Mouse (Mus musculus) layer of hippocampus, postnatal 10 days (tissue): ENCODE data around the gene Mmrn1. TPM values are rescaled to one million over a fixed set of nuclear protein-coding genes. Genes with fewer than 3 reads are reported as not detected.

Experiments used
- DNase-seq, 2 experiments: peaks; one replicate each; pipeline ENCODE4 v3.0.0; 2021; ENCODE audit warnings: low spot score in 2 of 2
- total RNA-seq, 2 experiments: library from RNA; stranded (reverse); gene quantifications; 2 replicates each; pipeline ENCODE4 v1.2.3; 2021

The Mmrn1 gene
- total RNA-seq, 2 experiments from 2014 or later, result 1.1 to 1.3 TPM

DNA sequence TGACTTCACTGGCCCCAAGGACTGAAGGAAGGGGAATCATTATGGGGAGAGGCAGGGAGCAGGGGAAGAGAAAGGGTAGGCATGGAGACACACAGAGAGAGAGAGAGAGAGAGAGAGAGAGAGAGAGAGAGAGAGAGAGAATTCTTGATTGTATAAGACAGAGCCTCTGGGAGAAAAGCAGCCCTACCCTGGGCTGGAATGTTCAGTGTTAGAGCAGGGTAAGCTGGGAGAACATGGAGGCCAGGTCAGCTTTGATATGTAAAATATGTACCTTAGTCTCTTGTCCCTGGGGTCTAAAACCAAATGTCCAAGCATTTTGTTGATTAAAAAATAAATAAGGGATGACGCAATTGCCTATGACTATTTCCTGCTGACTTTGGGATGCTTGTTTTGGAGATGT lies 67.6 kb downstream of the Mmrn1 start:
- no peak for DNase-seq

DNA sequence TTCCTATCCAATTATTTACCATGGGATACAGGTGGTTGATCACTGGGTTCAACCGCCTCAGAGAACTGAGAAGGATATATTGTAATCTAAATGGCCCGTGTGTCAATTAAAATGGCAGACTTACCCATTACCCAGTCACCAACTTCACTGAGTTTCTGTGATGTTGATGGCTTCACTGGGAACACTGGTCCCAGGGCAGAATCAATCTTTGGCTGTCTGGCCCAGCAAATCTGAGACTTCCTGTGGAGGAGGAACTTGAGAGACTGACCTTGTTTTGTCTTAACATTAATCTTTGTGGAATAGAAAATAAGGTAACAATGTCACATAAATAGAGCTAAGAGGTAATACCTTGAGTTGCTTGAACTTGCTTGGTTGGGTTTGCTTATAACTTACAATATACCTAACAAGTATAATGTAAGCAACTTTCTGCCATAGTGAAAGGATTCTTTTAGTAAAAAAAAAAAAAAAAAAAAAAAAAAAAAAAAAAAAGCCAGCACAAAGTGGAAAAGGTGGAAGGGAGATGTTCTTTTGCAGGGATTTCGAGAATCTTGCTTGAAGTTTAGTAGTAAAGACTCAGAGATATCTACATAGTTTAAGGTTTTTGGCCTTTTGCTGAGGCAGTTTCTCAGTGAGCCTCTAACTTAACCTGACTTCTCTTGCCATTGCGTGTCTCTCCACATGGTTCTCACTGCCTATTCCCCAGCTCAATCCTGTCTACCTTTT lies 68.8 kb downstream of the Mmrn1 start:
- no peak for DNase-seq

DNA sequence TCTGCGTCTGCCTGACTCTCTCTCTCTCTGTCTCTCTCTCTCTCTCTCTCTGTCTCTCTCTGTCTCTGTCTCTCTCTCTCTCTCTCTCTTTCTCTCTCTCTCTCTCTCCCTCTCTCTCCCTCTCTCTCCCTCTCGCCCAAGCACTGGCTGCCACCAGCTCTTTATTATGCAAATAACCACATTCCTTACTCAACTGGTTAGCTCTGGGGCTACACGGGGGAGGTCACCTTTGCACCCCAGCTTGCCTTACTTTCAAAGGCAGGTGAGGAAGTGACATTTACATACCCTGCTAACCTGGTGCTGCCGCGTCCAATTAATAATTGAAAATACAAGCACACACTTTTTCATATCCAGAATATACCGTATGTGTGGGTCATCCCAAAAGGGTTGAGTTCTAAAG lies 69.3 kb downstream of the Mmrn1 start:
- DNase-seq, result no peak

DNA sequence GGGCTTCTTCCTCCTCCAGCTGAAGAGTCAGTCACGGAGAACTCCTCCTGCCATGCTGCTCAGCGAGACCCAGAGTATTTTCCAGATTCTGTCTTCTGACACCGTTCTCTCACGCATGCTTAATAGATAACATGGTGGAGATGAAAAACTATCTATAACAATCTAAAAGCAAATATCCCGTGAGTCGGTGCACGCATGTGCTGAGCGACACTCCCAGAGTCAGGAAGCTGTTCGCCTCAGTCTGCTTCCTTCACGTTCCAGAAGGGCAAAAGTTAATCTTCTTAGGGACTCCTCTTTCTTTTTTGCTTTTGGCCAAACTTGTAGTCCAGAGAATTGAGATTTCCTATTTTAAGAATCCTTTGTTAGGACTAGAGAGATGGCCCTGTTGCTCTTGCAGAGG lies 69.7 kb downstream of the Mmrn1 start:
- DNase-seq, result no peak

DNA sequence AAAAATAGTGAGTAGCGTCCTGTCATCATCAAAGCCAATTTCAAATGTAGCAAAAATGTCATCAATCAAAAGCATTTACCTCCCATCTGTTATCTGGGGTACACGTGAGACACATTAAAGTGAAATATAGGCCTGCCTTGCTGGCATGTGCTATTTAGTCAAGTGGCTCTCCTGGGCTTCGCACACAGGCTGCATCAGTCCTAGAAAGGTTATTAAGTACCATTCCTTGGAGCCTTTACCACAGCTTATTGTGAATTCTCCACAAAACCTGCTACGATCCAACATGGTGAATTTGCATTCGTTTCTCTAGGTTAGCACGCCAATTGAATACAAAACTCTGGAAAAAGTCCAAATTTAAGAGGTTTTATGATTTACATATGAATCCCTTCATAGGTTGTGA lies 70.8 kb downstream of the Mmrn1 start:
- no peak for DNase-seq

DNA sequence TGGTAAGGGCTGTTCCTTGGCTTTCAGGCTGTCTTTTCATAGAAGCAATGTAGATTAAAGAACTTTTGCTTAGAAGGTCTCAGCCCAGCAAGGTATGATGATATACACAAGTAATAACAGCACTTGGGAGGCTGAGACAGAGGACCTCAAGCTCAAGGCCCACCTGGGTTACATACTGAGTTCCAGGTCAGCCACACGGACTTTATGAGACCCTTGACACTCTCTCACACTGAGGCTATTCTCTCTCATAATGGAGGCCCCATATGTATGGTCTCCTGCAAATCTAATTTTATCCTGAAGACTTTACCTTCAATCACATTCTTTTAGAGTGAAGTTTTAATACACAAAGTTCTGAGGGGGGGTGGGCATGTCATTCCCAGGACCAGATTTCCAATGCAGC lies 71.6 kb downstream of the Mmrn1 start:
- DNase-seq, result no peak

DNA sequence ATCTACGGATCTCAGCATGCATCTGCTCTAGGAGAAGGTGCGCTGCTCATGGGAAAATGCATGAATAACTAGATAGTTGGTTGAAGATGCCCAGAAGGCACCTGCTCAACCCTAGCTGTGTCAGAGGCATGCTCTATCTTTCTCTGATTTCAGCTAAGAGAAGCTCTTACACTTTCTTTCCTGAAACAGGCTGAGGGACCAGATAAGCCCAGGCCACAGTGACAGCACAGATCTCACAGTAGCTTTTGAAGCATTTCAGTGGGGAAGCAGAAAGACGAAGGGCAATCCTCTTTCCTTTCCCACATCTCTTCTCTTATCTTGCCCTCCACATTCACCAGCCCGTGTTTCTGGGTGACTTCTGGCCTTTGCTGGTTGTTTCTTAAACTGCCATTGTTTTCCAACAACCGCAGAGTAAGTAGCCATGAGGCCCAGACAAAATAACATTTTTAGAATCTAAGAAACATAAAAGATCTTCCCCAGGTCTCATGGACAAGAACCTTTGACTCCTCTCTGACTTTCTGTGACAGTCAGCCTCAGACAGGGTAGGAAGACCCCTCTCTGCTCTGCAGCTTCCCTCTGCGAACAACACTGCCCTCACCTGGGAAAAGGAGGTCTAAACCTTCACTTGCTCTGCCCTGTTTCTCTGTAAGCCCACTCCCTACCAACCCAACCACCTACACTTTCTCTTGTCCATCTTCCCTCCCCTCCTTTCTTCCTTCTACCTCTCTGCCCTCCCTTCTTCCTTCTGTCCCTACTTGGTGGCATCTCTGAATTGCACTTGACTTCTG lies 76.4 kb downstream of the Mmrn1 start:
- DNase-seq, result no peak

DNA sequence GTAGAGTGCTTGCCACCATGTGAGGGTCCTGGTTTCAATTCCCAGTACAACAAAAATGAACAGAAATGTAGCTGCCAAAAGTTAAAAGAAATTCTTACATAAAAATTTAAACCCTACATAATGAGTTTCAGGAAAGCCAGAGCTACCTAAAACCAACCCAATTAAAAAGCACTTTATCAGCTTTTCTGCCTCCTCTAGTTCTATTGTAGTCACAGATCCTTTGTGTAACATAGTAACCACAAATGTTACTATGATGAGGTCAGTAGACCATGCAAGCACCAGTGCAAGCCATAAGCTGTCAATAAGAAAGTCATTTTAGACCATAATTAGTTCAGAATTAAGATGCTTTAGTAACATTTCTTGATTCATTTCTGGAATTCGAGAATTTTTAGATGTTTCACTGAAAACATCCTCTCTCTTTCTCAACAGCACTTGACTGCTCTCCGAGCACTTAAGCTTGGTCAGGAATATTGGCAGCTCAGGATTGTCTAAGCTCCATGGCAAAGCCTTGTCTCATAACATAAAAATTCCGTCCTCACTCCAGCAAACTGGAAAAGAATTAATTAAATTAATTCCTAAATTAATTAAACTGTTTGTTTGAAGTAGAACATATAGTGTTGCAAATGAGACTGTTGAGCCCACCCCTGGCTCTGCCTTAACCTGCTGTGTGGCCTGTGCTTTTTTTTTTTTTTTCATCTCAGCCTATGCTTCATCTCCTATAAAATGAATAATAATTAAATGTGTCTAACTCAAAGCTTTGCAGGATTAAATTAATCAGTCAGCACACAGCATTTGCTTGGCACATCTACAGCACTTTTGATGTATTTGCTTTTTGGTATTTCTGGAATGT lies 79.4 kb downstream of the Mmrn1 start:
- no peak for DNase-seq

DNA sequence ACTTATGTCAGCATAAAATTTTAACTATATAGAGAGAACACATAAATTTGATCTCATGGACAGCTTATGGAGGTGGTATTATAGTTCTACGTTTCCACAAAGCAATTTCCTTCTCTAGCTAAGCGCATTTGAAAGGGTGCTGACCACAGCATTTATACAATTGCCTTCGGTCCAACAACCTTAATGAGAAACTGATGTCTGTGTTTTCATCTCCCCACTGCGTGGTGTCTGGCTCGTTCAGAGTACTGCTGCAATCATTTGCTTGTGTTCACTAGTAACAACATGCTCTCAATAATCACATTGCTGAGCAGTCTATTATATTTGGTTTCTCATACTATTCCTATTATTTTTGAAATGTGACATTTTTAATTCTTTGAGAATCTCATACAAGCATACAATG lies 89.0 kb downstream of the Mmrn1 start:
- no peak for DNase-seq

DNA sequence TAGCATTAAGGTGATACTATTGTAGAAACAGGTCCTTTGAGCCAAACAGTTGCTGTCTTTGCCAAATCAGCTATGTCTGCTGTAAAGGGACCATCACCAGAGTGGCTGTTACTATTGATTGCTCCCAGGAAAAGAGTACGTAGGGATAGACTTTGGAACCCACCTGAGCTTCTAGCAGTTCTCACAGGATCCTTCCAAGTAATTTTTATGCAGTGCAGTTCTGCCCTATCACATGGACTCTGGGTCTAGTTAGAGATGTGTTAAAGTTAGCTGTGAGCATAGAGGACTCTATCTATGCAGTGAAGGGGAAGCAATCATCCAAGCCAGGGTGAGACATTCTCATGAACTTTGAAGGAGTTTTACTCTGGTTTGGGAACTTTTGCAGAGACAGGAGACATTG lies 94.9 kb downstream of the Mmrn1 start:
- no peak for DNase-seq

DNA sequence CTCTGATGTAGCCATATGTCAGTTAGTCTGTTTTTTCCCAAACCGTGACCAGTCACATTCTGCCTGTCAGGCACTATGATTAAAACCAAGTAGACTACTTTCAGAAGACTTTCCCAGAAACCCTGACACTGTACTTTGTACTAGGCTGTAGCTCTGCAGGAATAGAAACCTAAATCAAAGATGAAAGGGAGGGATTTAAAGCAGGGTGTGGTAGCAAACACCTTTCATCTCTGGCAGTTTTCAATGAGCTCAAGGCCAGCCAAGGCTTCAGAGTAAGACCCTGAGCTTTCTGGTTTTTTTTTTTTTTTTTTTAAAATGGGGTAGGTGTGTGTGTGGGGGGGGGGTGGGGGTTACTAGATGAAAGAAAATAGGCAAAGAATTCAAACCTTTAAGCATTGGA lies 96.2 kb downstream of the Mmrn1 start:
- no peak for DNase-seq

DNA sequence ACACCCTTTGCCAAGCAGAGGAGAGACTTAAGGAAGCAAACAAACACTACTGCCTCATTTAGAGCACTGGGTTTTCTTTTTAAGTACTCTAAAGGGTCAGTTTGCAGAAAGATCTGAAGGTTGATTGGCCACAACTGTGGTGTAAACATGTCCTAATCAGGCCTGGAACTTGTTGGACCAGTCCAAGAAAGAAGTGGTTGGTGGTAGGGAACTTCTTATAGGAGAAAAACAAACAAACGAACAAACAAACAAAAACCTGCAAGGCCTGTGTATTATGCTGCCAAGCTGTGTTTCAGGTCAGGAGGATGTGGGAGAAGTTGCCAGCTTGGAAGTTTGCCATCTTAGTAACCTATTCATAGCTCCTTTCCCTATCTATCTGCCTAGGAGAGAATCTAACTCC lies 108.5 kb downstream of the Mmrn1 start:
- DNase-seq, result no peak

Other genes with a start within 250 kb of the Mmrn1 start
- gene Snca, start 95.1 kb upstream of the Mmrn1 start, total RNA-seq, result 100 to 1,000 TPM; 848 to 956 TPM